Mouse (Mus musculus) myocyte (in vitro differentiated cells): ENCODE measurements around the gene Fbxo47.

ENCODE experiments used
- CEBPB ChIP-seq: IDR thresholded peaks from 2 replicates; pipeline ENCODE4 v1.6.1; 2011; ENCODE audit warnings: mild to moderate bottlenecking, moderate library complexity; ENCODE audit not compliant: poor library complexity, insufficient read depth, severe bottlenecking
- MYOD1 ChIP-seq, 3 experiments: IDR thresholded peaks; one replicate each; pipeline ENCODE4 v1.6.1; 2011; ENCODE audit warnings: control low read depth in 2 of 3, low read depth in 2 of 3, mild to moderate bottlenecking in 2 of 3, moderate library complexity in 1 of 3; ENCODE audit not compliant: insufficient read length in 2 of 3, control insufficient read depth in 1 of 3
- MYOG ChIP-seq, 3 experiments: IDR thresholded peaks; one replicate each; pipeline ENCODE4 v1.6.1; 2011; ENCODE audit warnings: control low read depth in 2 of 3, low read depth in 2 of 3, mild to moderate bottlenecking in 2 of 3; ENCODE audit not compliant: insufficient read length in 2 of 3, control insufficient read depth in 1 of 3, insufficient read depth in 1 of 3
- POLR2A ChIP-seq: IDR thresholded peaks from one replicate; pipeline ENCODE4 v1.6.1; 2011; ENCODE audit warnings: low read depth, mild to moderate bottlenecking, control low read depth, moderate library complexity; ENCODE audit not compliant: insufficient read length
- REST ChIP-seq: IDR thresholded peaks from one replicate; pipeline ENCODE4 v1.6.1; 2011; ENCODE audit warnings: mild to moderate bottlenecking, control low read depth, moderate library complexity; ENCODE audit not compliant: insufficient read depth, insufficient read length
- TCF12 ChIP-seq: IDR thresholded peaks from one replicate; pipeline ENCODE4 v1.6.1; 2011; ENCODE audit warnings: mild to moderate bottlenecking, control low read depth; ENCODE audit not compliant: poor library complexity, insufficient read depth, severe bottlenecking
- USF1 ChIP-seq: IDR thresholded peaks from one replicate; pipeline ENCODE4 v1.6.1; 2011; ENCODE audit warnings: low read depth, mild to moderate bottlenecking, control low read depth, moderate library complexity

DNA sequence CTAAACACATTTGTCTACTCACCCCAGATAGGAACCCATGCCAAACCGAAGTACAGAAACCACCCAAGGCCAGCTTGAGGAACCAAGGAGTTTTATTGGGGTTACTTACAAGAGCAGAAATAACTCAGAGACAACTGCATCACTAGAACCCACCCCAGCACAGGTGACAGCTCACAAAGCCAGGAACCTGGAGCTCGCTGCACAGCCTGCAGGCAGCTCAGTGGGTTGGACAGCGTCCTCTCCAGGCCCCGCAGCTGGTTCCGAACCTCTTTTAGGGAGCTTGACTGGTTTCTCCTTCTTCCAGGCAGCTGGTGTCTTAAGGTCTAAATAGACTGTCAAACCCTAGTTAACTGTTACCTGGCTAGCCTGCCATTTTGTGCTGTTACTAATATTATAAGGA is 7.9 kb upstream of the Fbxo47 start:
- no peak for TF ChIP-seq POLR2A
- TF ChIP-seq USF1 = no peak
- peak; percentile 22 to 75 (median 42) for TF ChIP-seq MYOG (IDR thresholded peaks at IDR 0.05; ENCODE audit: control insufficient read depth in 1 of 3, insufficient read depth in 1 of 3, insufficient read length in 2 of 3, low read depth in 2 of 3)
- no peak for TF ChIP-seq REST
- TF ChIP-seq CEBPB = no peak
- no peak for TF ChIP-seq TCF12
- TF ChIP-seq MYOD1 (IDR thresholded peaks at IDR 0.05; ENCODE audit: control insufficient read depth in 1 of 3, insufficient read length in 2 of 3, low read depth in 2 of 3) = peak in 1 of 3 experiments; percentile 55
